Mouse (Mus musculus): ENCODE results near the gene Rnf39.

- TF ChIP-seq CTCF (IDR thresholded peaks at IDR 0.05; ENCODE audit: low read depth) (no peak), EP300 (IDR thresholded peaks at IDR 0.05; ENCODE audit: low read depth) (no peak)
These were observed 32.9 kb upstream of the Rnf39 start for GRCm38 (mm10) chr17:36909802-36910201.

Data from heart, postnatal 0 days (tissue).